Mouse (Mus musculus) kidney, adult 2 months (tissue): ENCODE measurements around the gene Dock4.

ENCODE experiments used
- CTCF ChIP-seq: fragments of 200-500 bp; conservative IDR thresholded peaks from 2 replicates; pipeline ENCODE4 v1.5.1; 2011; ENCODE audit warnings: low read depth, mild to moderate bottlenecking, control low read depth, low read length, moderate library complexity, mixed read lengths; ENCODE audit not compliant: insufficient read depth, insufficient read length
- POLR2A ChIP-seq: fragments of 200-500 bp; IDR thresholded peaks from one replicate; pipeline ENCODE4 v1.6.1; 2011; ENCODE audit warnings: low read depth, low read length, control low read depth

GRCm38 (mm10) chr12:40512994-40513393 is 67.2 kb downstream of the Dock4 start:
- TF ChIP-seq CTCF, result no peak
- TF ChIP-seq POLR2A, result no peak
